Mouse (Mus musculus) stomach, postnatal 0 days (tissue): ENCODE results near the gene Hspb9.

Source experiments
- CTCF ChIP-seq: IDR thresholded peaks from 2 replicates; pipeline ENCODE4 v1.5.1; 2016; ENCODE audit warnings: antibody characterized with exemption, low read depth, mild to moderate bottlenecking, moderate library complexity
- EP300 ChIP-seq: optimal IDR thresholded peaks from 2 replicates; pipeline ENCODE3; 2016; ENCODE audit warnings: antibody characterized with exemption

DNA sequence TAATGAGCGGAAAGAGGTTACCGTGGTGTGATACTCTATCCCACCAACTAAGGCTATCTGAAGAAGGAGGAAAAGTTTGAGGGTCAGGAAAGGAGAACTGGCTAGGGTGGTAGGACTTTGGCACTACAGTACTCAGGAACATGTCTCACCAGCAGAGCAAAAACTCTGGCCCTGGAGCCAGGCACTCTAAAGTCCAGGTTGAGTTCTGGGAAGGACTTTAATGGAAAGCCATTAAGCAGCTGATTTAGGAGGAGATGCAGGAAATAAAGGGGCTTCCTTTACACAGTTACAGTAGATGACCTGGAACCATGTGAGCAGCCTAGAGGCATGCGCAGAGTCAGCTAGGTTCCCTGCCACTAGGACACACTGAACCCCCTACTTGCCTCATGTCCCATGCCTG is 13.6 kb downstream of the Hspb9 start:
- TF ChIP-seq CTCF (no peak), EP300 (no peak)
